Mouse (Mus musculus): ENCODE results near the gene Nckap5l.
"Not testable (repeated sequence)": the region's sequence is repeated elsewhere in the genome, so short reads cannot be mapped to it uniquely, and the experiment has no call there.

The Nckap5l gene

GRCm38 (mm10) chr15:99396875-99397274, 60.7 kb downstream of the Nckap5l start:
- DNase-seq (ENCODE audit: low read depth, low spot score), result no peak

DNA sequence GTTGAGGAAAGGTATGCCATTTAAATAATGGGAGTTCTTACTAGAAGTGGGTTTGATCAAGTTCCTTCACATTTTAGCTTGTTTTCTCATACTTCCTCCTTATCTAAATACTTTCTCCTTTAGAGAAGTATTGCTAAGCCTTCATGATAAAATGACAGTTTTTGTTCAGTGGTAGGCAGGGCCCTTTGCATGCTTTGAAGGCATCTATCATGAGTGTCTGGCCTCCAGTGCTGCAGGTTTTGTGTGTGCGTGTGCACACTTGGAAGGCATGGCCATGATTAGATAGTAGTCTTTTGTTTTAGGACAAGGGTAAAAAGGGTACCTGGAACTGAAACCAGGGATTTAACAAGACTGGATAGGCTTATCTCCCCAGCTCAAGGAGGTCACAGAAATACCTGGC, 61.1 kb downstream of the Nckap5l start:
- no peak for DNase-seq (ENCODE audit: low read depth, low spot score)

DNA sequence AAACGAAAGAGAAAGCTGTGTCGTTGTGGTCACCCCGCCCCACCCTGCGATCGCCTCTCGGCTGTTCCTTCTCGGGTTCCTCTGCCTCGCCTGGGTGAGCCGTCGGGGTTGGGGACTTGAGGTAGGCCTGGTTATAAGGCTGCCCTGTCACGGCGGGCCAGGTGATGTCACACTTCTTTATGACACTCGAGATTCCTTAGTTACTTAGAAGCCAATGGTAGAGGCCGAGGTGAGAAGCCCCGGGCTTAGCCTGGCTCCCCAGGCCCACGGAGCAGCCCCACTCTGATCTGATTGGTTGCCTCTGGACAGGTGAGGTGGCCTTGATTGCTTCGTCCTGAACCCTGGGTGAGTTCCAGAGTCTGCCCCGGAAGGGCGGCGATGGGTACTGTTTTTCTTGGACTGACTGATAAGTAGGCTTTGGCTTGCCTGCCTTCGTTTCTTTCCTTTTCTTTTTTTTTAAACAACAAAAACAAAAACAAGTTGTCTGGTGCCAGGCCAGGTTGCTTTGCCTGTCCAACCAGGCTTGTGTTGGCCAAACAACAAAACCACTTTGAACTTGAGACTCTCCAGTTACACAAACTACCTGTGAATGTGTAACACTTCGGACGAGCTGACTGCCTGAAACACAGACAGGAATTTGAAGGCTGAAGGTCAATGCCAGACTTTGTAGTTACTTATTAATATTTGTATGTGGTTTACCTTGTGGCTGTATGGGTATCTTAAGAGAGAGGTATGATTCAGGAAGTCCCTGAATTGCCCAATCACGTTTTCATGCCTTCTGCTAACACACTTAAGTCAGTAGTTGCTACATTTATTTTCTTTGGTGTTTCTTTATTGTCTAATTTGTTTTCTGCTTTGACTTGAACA, 63.9 kb downstream of the Nckap5l start:
- DNase-seq (ENCODE audit: low read depth, low spot score), result no peak

DNA sequence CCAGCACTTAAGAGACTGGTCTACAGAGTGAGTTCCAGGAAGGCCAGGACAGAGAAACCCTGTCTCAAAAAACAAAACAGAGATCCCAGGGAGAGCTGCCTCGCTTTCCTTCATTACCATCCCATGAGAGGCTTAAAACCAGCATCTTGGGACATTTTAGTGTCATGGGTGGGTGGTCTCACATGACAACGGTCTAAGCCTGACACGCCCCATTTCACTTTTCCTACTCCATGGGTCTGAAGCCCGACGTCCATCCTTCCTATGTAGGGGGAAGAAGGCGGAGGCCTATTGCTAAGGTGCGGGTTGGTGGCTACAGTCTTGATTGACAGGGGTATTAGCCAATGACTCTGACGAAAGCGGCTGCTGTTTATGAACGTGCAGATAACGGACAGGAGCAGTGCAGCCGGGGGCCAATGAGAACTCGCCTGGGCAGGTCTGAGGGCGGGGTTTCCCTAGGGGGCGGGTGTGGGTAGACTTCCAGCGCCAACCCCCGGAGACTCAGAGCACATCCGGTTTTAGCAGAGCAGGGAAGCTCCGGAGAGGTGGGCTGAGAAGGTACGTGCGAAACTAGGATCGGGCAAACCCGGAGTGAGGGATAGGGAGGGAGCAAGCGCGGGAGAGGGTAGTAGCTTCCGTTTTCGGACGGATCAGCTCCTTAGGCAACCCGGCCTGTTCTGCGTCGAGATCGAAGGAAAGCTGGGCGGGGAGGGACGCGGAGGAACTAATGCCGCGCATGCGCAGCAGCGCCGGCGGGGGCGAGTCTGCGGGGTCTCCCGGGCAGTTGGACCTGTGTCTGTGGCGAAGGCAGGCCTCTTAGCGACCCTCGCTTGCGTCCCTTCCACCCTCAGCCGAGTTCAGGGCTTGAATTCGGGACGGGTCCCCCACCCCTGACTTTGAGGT, 64.8 kb downstream of the Nckap5l start, which contains the start of gene Tmbim6:
Tmbim6 (plus strand) TSS at position 397 of the 900 bp plus-strand sequence.
- peak; percentile 99 for DNase-seq (ENCODE audit: low read depth, low spot score)

- no peak for DNase-seq (ENCODE audit: low read depth, low spot score)
Measured at GRCm38 (mm10) chr15:99391975-99392374, 65.6 kb downstream of the Nckap5l start.

- DNase-seq (ENCODE audit: low read depth, low spot score), result no peak
Measured at GRCm38 (mm10) chr15:99390472-99391401, 66.8 kb downstream of the Nckap5l start.

DNA sequence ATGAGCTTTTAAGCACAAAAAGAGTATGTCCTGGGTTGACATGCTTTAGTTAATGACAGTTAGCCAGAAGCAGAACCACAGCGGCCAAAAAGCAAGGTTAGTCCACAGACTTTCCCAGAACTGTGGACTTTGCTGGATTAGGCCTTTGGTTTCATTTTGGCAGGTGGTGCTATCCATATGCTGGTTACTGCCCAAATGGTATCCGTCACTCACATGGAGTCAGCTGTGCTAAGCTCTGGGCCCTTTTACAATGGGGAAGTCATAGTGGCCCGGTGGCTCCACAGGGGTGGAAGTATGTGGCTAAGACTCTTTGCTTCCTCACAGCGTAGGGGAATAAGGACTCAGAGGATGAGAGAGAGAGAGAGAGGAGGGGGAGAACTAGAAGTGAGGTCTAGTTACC, 69.6 kb downstream of the Nckap5l start:
- DNase-seq (ENCODE audit: low read depth, low spot score), result no peak

DNA sequence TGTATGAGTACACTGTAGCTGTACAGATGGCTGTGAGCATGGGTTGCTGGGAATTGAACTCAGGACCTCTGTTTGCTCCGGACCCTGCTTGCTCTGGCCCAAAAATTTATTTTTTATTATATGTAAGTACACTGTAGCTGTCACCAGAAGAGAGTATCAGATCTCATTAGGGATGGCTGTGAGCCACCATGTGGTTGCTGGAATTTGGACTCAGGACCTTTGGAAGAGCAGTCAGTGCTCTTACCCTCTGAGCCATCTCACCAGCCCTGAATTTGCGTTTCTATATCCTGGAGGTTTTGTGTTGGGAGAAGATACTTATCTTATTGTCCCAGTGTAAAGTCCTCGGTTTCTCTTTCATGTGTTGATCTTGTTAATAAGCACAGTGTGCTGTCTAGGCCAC, 70.8 kb downstream of the Nckap5l start:
- DNase-seq (ENCODE audit: low read depth, low spot score), result no peak

DNA sequence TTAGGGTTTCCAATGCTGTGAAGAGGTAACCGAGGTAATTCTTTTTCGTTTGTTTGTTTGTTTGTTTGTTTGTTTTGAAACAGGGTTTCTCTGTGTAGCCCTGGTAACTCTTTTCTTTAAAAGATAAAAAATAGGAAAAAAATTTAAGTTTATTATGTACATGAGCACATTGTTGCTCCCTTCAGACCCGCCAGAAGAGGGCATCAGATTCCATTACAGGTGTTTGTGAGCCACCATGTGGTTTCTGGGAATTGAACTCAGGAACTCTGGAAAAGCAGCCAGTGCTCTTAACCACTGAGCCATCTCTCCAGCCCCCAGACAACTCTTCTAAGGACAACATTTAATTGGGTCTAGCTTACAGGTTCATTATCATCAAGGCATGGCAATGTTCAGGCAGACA, 71.4 kb downstream of the Nckap5l start:
- not testable (repeated sequence) for DNase-seq (ENCODE audit: low read depth, low spot score)

- no peak for DNase-seq (ENCODE audit: low read depth, low spot score)
Measured at GRCm38 (mm10) chr15:99384071-99384470, 73.5 kb downstream of the Nckap5l start.

DNA sequence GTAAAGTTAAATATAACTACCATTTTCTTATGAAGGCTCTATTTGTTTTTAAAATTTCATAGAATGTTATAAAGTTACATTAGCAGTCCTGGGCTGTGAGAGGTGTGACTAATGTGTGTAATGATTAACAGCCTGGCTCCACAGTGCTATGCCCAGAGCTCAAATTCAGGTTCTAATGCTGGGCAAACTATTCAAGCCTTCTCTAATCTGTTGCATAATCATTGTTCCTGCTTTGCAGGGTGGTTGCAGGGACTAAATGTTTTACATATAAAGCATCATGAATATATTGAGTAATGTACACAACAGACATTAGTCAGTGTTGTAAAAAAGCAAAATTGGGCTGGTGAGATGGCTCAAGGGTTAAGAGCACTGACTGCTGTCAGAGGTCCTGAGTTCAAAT, 74.7 kb downstream of the Nckap5l start:
- no peak for DNase-seq (ENCODE audit: low read depth, low spot score)

GRCm38 (mm10) chr15:99376240-99376639, 81.3 kb downstream of the Nckap5l start:
- DNase-seq (ENCODE audit: low read depth, low spot score), result no peak

DNA sequence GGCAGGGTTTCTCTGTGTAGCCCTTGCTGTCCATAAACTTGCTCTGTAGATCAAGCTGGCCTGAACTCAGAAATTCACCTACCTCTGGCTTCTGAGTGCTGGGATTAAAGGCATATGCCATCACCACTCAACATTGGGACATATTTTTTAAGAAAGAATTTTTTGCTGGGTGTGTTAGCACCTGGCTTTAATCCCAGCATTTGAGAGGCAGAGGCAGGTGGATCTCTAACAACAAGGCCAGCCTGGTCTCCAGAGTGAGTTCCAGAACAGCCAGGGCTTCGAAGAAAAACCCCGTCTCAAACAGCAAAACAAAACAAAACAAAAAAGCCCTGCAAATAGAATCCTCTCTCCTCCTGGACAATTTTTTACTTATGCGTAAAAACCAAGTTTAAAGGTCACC, 82.0 kb downstream of the Nckap5l start:
- no peak for DNase-seq (ENCODE audit: low read depth, low spot score)

GRCm38 (mm10) chr15:99375036-99375435, 82.5 kb downstream of the Nckap5l start:
- no peak for DNase-seq (ENCODE audit: low read depth, low spot score)

- no peak for DNase-seq (ENCODE audit: low read depth, low spot score)
Measured at GRCm38 (mm10) chr15:99372761-99373160, 84.8 kb downstream of the Nckap5l start.

Data from embryo, embryonic 11.5 days (tissue).